Mouse (Mus musculus): ENCODE results near the gene Myo18a. TPM values are rescaled to one million over a fixed set of nuclear protein-coding genes. Genes with fewer than 3 reads are reported as not detected.

Gene Myo18a
- polyA plus RNA-seq, 1 experiment from 2014 or later, result 21.1 TPM

DNA sequence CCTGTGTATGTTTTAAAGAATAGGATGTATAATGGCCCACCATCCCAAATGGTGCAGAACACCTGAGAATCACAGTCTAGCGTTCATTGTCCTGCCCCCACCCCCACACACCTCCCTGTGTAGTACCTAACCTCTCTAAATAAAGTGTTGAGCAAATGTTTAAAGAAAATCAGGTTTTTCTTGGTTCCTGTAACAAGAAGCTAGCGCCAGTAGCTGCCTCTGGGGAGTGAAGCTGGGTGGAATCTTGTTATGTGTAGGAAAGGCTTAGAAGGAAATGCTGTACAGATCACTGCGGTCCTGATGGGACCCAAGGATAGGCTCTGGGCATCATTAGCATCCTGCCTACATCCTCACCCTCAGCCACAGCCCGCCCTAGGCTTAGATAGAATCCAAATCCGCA, 138.3 kb downstream of the Myo18a start:
- peaks cover 9% of the 10 kb centered on the region; the same call in 1 of the 2 replicates for H3K27me3 ChIP-seq (replicated peaks; ENCODE audit: control insufficient read depth, insufficient read depth, low read length)
- H3K36me3 ChIP-seq (ENCODE audit: control insufficient read depth, insufficient read depth, low read length), result no peaks in the 10 kb centered on the region
- no peak overlapping the region for H3K9ac ChIP-seq (ENCODE audit: low read length)
- H3K4me3 ChIP-seq (ENCODE audit: low read depth, low read length), result no peak overlapping the region
- DNase-seq (ENCODE audit: low spot score) (no peak), ATAC-seq (replicated peaks; ENCODE audit: low FRiP score, low TSS enrichment, low read depth) (no peak)
- no peaks in the 10 kb centered on the region for H3K9me3 ChIP-seq (ENCODE audit: control insufficient read depth, low read length)
- H3K27ac ChIP-seq (ENCODE audit: low read depth), result no peak overlapping the region
- WGBS, result 52% methylated on average over 5 of the region's 5 CpGs
- no peaks in the 10 kb centered on the region; the same call in 1 of the 2 replicates for H3K4me1 ChIP-seq (replicated peaks; ENCODE audit: control insufficient read depth, insufficient read depth, low read length)
- H3K4me2 ChIP-seq (ENCODE audit: low read length), result no peak overlapping the region

GRCm38 (mm10) chr11:77901775-77902355, 138.8 kb downstream of the Myo18a start:
- no peak overlapping the region for H3K4me3 ChIP-seq (ENCODE audit: low read depth, low read length)
- no peaks in the 10 kb centered on the region for H3K36me3 ChIP-seq (ENCODE audit: control insufficient read depth, insufficient read depth, low read length)
- H3K9me3 ChIP-seq (ENCODE audit: control insufficient read depth, low read length), result no peaks in the 10 kb centered on the region
- WGBS, result 49% methylated on average over 8 of the region's 8 CpGs
- DNase-seq (ENCODE audit: low spot score) (no peak), ATAC-seq (replicated peaks; ENCODE audit: low FRiP score, low TSS enrichment, low read depth) (no peak)
- no peaks in the 10 kb centered on the region; the same call in 1 of the 2 replicates for H3K4me1 ChIP-seq (replicated peaks; ENCODE audit: control insufficient read depth, insufficient read depth, low read length)
- peaks cover 5% of the 10 kb centered on the region; the same call in 1 of the 2 replicates for H3K27me3 ChIP-seq (replicated peaks; ENCODE audit: control insufficient read depth, insufficient read depth, low read length)
- H3K27ac ChIP-seq (ENCODE audit: low read depth), result no peak overlapping the region
- H3K4me2 ChIP-seq (ENCODE audit: low read length), result no peak overlapping the region
- H3K9ac ChIP-seq (ENCODE audit: low read length), result no peak overlapping the region

- H3K27ac ChIP-seq (ENCODE audit: low read depth), result no peak overlapping the region
Observed at GRCm38 (mm10) chr11:77903761-77904160, 140.7 kb downstream of the Myo18a start.

DNA sequence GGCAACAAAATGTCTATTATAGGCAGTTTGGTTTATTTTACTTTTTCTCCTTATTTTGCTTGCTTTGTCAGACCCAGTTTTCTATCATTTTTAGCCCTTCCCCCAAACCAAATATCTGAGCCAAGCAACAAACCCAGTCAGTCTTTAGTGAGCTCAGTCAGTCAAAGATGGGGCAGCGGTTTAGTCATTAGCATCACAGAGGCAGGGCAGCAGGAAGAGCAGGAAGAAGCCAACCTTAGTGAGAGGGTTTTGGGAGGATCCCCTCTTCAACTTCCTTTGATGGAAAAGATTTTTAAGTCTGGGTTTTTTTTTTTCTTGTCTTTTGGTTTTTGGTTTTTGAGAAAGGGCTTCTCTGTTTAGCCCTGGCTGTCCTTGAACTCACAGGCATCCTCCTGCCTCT, 141.7 kb downstream of the Myo18a start:
- no peaks in the 10 kb centered on the region for H3K9me3 ChIP-seq (ENCODE audit: control insufficient read depth, low read length)
- no peak overlapping the region for H3K4me3 ChIP-seq (ENCODE audit: low read depth, low read length)
- 60% methylated on average over 1 of the region's 1 CpGs for WGBS
- no peaks in the 10 kb centered on the region; the same call in 1 of the 2 replicates for H3K4me1 ChIP-seq (replicated peaks; ENCODE audit: control insufficient read depth, insufficient read depth, low read length)
- H3K27ac ChIP-seq (ENCODE audit: low read depth), result no peak overlapping the region
- H3K9ac ChIP-seq (ENCODE audit: low read length), result no peak overlapping the region
- H3K36me3 ChIP-seq (ENCODE audit: control insufficient read depth, insufficient read depth, low read length), result no peaks in the 10 kb centered on the region
- no peak for ATAC-seq (replicated peaks; ENCODE audit: low FRiP score, low TSS enrichment, low read depth)
- no peaks in the 10 kb centered on the region for H3K27me3 ChIP-seq (replicated peaks; ENCODE audit: control insufficient read depth, insufficient read depth, low read length)
- H3K4me2 ChIP-seq (ENCODE audit: low read length), result no peak overlapping the region
- no peak for DNase-seq (ENCODE audit: low spot score)

More at GRCm38 (mm10) chr11:77903761-77904160, 140.7 kb downstream of the Myo18a start:
- Histone ChIP-seq H3K36me3 (ENCODE audit: control insufficient read depth, insufficient read depth, low read length) (no peaks in the 10 kb centered on the region), H3K9ac (ENCODE audit: low read length) (no peak overlapping the region), H3K27me3 (replicated peaks; ENCODE audit: control insufficient read depth, insufficient read depth, low read length) (no peaks in the 10 kb centered on the region), H3K4me3 (ENCODE audit: low read depth, low read length) (no peak overlapping the region), H3K4me2 (ENCODE audit: low read length) (no peak overlapping the region), H3K9me3 (ENCODE audit: control insufficient read depth, low read length) (no peaks in the 10 kb centered on the region), H3K4me1 (replicated peaks; ENCODE audit: control insufficient read depth, insufficient read depth, low read length) (no peaks in the 10 kb centered on the region; the same call in 1 of the 2 replicates)
- DNase-seq (ENCODE audit: low spot score) (no peak), ATAC-seq (replicated peaks; ENCODE audit: low FRiP score, low TSS enrichment, low read depth) (no peak)
- 31% methylated on average over 3 of the region's 3 CpGs for WGBS

DNA sequence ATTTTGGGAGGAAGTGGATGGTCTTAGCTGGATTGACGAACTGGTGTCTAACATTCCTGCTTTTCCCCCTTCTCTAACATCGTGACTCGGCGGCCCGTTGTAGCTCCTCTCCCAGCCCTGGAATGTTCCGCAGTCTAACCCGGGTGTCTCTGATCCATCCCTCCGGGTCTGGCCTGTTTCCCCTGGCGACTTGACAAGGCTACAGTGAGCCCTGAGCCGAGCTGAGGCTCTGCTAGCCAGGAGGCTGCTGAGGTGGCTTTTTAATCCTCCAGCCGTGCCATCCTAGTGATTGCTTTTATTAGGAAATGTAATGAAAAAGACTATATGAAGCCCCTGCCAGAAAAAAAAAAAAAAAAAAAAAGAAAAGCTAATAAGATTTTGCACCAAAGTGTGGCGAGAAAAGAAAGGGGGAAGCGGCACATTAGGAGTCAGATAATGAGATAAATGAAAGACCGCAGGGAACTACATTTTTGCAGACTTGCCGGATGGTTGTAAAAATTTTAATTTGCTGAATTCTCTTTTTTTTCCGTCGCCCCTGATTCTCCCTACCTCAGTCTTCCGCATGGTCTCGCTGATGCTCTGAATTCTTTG, 143.1 kb downstream of the Myo18a start:
- H3K36me3 ChIP-seq (ENCODE audit: control insufficient read depth, insufficient read depth, low read length), result no peaks in the 10 kb centered on the region
- ATAC-seq (replicated peaks; ENCODE audit: low FRiP score, low TSS enrichment, low read depth), result no peak
- H3K27me3 ChIP-seq (replicated peaks; ENCODE audit: control insufficient read depth, insufficient read depth, low read length), result no peaks in the 10 kb centered on the region
- no peaks in the 10 kb centered on the region; the same call in 1 of the 2 replicates for H3K4me1 ChIP-seq (replicated peaks; ENCODE audit: control insufficient read depth, insufficient read depth, low read length)
- no peak overlapping the region for H3K9ac ChIP-seq (ENCODE audit: low read length)
- H3K27ac ChIP-seq (ENCODE audit: low read depth), result no peak overlapping the region
- H3K4me2 ChIP-seq (ENCODE audit: low read length), result no peak overlapping the region
- no peak overlapping the region for H3K4me3 ChIP-seq (ENCODE audit: low read depth, low read length)
- no peak for DNase-seq (ENCODE audit: low spot score)
- 45% methylated on average over 19 of the region's 19 CpGs for WGBS
- no peaks in the 10 kb centered on the region for H3K9me3 ChIP-seq (ENCODE audit: control insufficient read depth, low read length)

GRCm38 (mm10) chr11:77906747-77907174, 143.7 kb downstream of the Myo18a start:
- no peaks in the 10 kb centered on the region; the same call in 1 of the 2 replicates for H3K4me1 ChIP-seq (replicated peaks; ENCODE audit: control insufficient read depth, insufficient read depth, low read length)

GRCm38 (mm10) chr11:77908468-77908867, 145.4 kb downstream of the Myo18a start:
- 59% methylated on average over 4 of the region's 4 CpGs for WGBS
- H3K9me3 ChIP-seq (ENCODE audit: control insufficient read depth, low read length), result no peaks in the 10 kb centered on the region
- no peak overlapping the region for H3K9ac ChIP-seq (ENCODE audit: low read length)
- no peak overlapping the region for H3K27ac ChIP-seq (ENCODE audit: low read depth)
- no peak overlapping the region for H3K4me3 ChIP-seq (ENCODE audit: low read depth, low read length)
- no peak overlapping the region for H3K4me2 ChIP-seq (ENCODE audit: low read length)
- peaks cover 12% of the 10 kb centered on the region for H3K27me3 ChIP-seq (replicated peaks; ENCODE audit: control insufficient read depth, insufficient read depth, low read length)
- DNase-seq (ENCODE audit: low spot score), result no peak
- H3K36me3 ChIP-seq (ENCODE audit: control insufficient read depth, insufficient read depth, low read length), result no peaks in the 10 kb centered on the region
- ATAC-seq (replicated peaks; ENCODE audit: low FRiP score, low TSS enrichment, low read depth), result no peak
- no peaks in the 10 kb centered on the region; the same call in 1 of the 2 replicates for H3K4me1 ChIP-seq (replicated peaks; ENCODE audit: control insufficient read depth, insufficient read depth, low read length)

More at GRCm38 (mm10) chr11:77906747-77907174, 143.7 kb downstream of the Myo18a start:
- DNase-seq (ENCODE audit: low spot score) (no peak), ATAC-seq (replicated peaks; ENCODE audit: low FRiP score, low TSS enrichment, low read depth) (no peak)
- H3K9me3 ChIP-seq (ENCODE audit: control insufficient read depth, low read length), result no peaks in the 10 kb centered on the region
- H3K4me2 ChIP-seq (ENCODE audit: low read length), result no peak overlapping the region
- H3K36me3 ChIP-seq (ENCODE audit: control insufficient read depth, insufficient read depth, low read length), result no peaks in the 10 kb centered on the region
- H3K4me3 ChIP-seq (ENCODE audit: low read depth, low read length), result no peak overlapping the region
- H3K9ac ChIP-seq (ENCODE audit: low read length), result no peak overlapping the region
- H3K27ac ChIP-seq (ENCODE audit: low read depth), result no peak overlapping the region
- 20% methylated on average over 9 of the region's 9 CpGs for WGBS
- H3K27me3 ChIP-seq (replicated peaks; ENCODE audit: control insufficient read depth, insufficient read depth, low read length), result no peaks in the 10 kb centered on the region

DNA sequence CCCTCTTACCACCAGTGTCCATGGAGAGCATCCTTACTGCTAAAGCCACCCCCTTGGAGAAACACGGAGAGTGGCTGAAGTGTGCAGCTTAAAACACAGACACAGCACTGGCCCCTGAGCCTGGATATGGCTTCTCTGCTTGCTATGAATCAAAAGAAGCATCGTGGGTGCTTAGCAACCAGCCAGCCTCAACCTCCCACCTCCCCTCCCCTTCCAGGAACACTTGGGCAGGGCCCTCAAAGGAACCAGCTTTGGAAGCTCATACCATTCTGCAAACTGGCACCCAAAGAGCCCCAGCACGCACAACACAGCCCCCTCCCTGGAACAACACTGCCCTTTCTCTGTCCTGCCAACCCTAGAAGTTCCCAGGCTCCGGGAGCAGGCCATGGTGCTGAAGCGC, 146.3 kb downstream of the Myo18a start:
- DNase-seq (ENCODE audit: low spot score) (no peak), ATAC-seq (replicated peaks; ENCODE audit: low FRiP score, low TSS enrichment, low read depth) (no peak)
- Histone ChIP-seq H3K4me3 (ENCODE audit: low read depth, low read length) (no peak overlapping the region), H3K4me1 (replicated peaks; ENCODE audit: control insufficient read depth, insufficient read depth, low read length) (no peaks in the 10 kb centered on the region), H3K4me2 (ENCODE audit: low read length) (no peak overlapping the region), H3K27ac (ENCODE audit: low read depth) (no peak overlapping the region), H3K9ac (ENCODE audit: low read length) (no peak overlapping the region), H3K9me3 (ENCODE audit: control insufficient read depth, low read length) (no peaks in the 10 kb centered on the region), H3K36me3 (ENCODE audit: control insufficient read depth, insufficient read depth, low read length) (no peaks in the 10 kb centered on the region), H3K27me3 (replicated peaks; ENCODE audit: control insufficient read depth, insufficient read depth, low read length) (peaks cover 22% of the 10 kb centered on the region)
- 22% methylated on average over 5 of the region's 5 CpGs for WGBS

GRCm38 (mm10) chr11:77909776-77910175, 146.7 kb downstream of the Myo18a start:
- WGBS, result 20% methylated on average over 6 of the region's 6 CpGs
- ATAC-seq (replicated peaks; ENCODE audit: low FRiP score, low TSS enrichment, low read depth), result no peak
- peaks cover 26% of the 10 kb centered on the region for H3K27me3 ChIP-seq (replicated peaks; ENCODE audit: control insufficient read depth, insufficient read depth, low read length)

More at GRCm38 (mm10) chr11:77909776-77910175, 146.7 kb downstream of the Myo18a start:
- Histone ChIP-seq H3K4me1 (replicated peaks; ENCODE audit: control insufficient read depth, insufficient read depth, low read length) (no peaks in the 10 kb centered on the region), H3K36me3 (ENCODE audit: control insufficient read depth, insufficient read depth, low read length) (no peaks in the 10 kb centered on the region), H3K27ac (ENCODE audit: low read depth) (no peak overlapping the region), H3K4me2 (ENCODE audit: low read length) (no peak overlapping the region), H3K4me3 (ENCODE audit: low read depth, low read length) (no peak overlapping the region), H3K9me3 (ENCODE audit: control insufficient read depth, low read length) (no peaks in the 10 kb centered on the region), H3K9ac (ENCODE audit: low read length) (no peak overlapping the region)
- no peak for DNase-seq (ENCODE audit: low spot score)

All from intestine, embryonic 14.5 days (tissue).